Mouse (Mus musculus) stomach, postnatal 0 days (tissue): ENCODE results near the gene C530008M17Rik.

Experiments
- CTCF ChIP-seq: IDR thresholded peaks from 2 replicates; pipeline ENCODE4 v1.5.1; 2016; ENCODE audit warnings: antibody characterized with exemption, low read depth, mild to moderate bottlenecking, moderate library complexity
- EP300 ChIP-seq: optimal IDR thresholded peaks from 2 replicates; pipeline ENCODE3; 2016; ENCODE audit warnings: antibody characterized with exemption

DNA sequence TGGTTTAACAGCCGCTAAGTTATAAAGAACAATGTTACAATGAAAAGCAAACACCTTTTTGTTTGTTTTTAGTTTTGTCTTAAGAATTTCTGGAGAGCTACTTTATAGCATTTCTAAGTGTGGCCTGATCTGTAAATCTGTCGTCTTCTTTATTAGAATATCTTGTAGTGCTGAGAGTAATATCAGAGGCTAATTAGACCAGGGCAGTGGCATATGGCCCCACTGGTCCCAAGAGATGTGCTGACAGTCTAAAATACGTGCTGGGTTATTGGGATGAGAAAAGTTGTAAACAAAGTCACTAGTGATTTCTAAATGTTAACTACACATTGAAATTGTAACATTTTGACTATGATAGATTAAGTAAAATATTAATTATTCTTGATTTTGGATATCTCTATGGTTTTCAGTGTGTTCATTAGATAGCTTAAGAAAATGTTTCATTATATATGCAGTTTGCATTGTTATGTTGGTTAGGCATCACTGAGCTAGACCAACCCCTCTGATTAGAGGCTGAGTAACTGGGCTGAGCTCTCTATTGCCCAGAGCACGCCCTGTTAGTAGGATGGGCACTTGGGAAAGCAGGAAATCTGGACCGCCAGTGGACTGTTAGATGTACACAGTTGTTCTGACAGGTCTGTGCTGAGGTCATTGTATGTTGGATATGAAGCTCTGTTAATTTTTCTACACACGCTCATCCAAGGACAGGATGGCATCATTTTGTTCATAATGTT, 9.9 kb downstream of the C530008M17Rik start:
- TF ChIP-seq CTCF (no peak), EP300 (no peak)
